Mouse (Mus musculus): ENCODE data around the gene Fbxo21.

GRCm38 (mm10) chr5:117999061-117999460 lies 22.5 kb downstream of the Fbxo21 start:
- TF ChIP-seq POLR2A (IDR thresholded peaks at IDR 0.05; ENCODE audit: low read depth, low read length) (no peak), CTCF (IDR thresholded peaks at IDR 0.05; ENCODE audit: extremely low read depth, insufficient read depth, insufficient read length, insufficient replicate concordance) (no peak)

All from spleen, adult 2 months (tissue).